In the genomic region with DNA sequence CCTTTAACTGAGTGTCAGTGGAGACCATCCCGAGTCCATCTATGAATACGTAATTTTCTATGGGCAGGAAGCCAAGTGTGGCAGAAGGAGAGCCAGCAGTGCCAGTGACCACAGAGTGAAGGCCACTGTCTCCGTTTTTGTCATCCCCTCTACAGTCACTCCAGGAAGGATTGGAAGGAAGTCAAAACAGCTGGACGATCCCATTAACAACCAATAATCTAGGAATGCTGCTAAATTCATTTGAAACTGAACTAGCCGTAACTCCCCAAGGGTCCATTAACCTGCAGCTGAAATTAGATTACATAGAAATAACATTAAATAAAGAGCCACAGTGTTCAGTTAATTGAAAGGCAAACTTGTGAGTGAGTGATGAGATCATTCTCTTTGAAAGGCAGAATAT, we compare ENCODE assay signal across 21 mouse cellular contexts.
DNase-seq lines count a peak whose midpoint lies in the region; ATAC-seq and TF ChIP-seq lines count a peak whose summit lies in the region.
"Had no signal": no experiment of that assay in that cellular context is flagged by ENCODE, and none has a peak within 500 bp of the region (broad histone marks: within the 10 kb centered on the region; RNA-seq: fewer than 3 reads in every experiment).

No protein-coding gene starts in this region.

- H3K4me3 ChIP-seq in limb, embryonic 13.5 days, result no peak overlapping the region
- no peak overlapping the region for H3K4me3 ChIP-seq in limb, embryonic 10.5 days
- no peak overlapping the region for H3K4me3 ChIP-seq in midbrain, postnatal 0 days (ENCODE audit: low read depth, low read length)
- no peak overlapping the region for H3K4me3 ChIP-seq in midbrain, embryonic 11.5 days (ENCODE audit: low read depth, low read length)
- no peak overlapping the region for H3K4me3 ChIP-seq in hindbrain, postnatal 0 days (ENCODE audit: low read length)
- H3K4me3 ChIP-seq: forebrain, embryonic 10.5 days; heart, embryonic 15.5 days; kidney, embryonic 15.5 days; megakaryocyte, embryonic 14.5 days; neural tube, embryonic 12.5 days had no signal

- 46% methylated on average over 5 of the region's 5 CpGs for WGBS in limb, embryonic 13.5 days
- 86% methylated on average over 5 of the region's 5 CpGs for WGBS in limb, embryonic 10.5 days
- WGBS in midbrain, postnatal 0 days, result 63% methylated on average over 5 of the region's 5 CpGs
- 81% methylated on average over 5 of the region's 5 CpGs for WGBS in midbrain, embryonic 11.5 days
- WGBS in hindbrain, postnatal 0 days, result 19% methylated on average over 5 of the region's 5 CpGs

- no peaks in the 10 kb centered on the region for H3K36me3 ChIP-seq in limb, embryonic 13.5 days
- no peaks in the 10 kb centered on the region for H3K36me3 ChIP-seq in limb, embryonic 10.5 days
- no peaks in the 10 kb centered on the region for H3K36me3 ChIP-seq in midbrain, postnatal 0 days (ENCODE audit: insufficient read depth, low read length)
- no peaks in the 10 kb centered on the region for H3K36me3 ChIP-seq in midbrain, embryonic 11.5 days (ENCODE audit: control insufficient read depth, insufficient read depth, low read length)
- no peaks in the 10 kb centered on the region for H3K36me3 ChIP-seq in hindbrain, postnatal 0 days (ENCODE audit: insufficient read depth, low read length)
- H3K36me3 ChIP-seq: forebrain, embryonic 10.5 days; heart, embryonic 15.5 days; kidney, embryonic 15.5 days; neural tube, embryonic 12.5 days had no signal

- no peak for ATAC-seq in cerebellum, adult (ENCODE audit: insufficient number of reproducible peaks, low FRiP score, low TSS enrichment)
- peak; percentile 51; the same call in 1 of the 2 replicates for ATAC-seq in limb, embryonic 13.5 days (ENCODE audit: low FRiP score, low read depth)
- ATAC-seq in midbrain, postnatal 0 days (ENCODE audit: low FRiP score), result no peak
- ATAC-seq in midbrain, embryonic 11.5 days (ENCODE audit: low FRiP score), result no peak
- ATAC-seq in hindbrain, postnatal 0 days, result peak; percentile 79
- ATAC-seq: forebrain, postnatal 0 days; intestine, postnatal 0 days had no signal

- no peak for TF ChIP-seq CTCF in midbrain, postnatal 0 days (IDR thresholded peaks at IDR 0.05)
- TF ChIP-seq CTCF in hindbrain, postnatal 0 days (IDR thresholded peaks at IDR 0.05; ENCODE audit: low read depth), result no peak

- H3K27ac ChIP-seq in limb, embryonic 13.5 days, result no peak overlapping the region
- H3K27ac ChIP-seq in limb, embryonic 10.5 days, result no peak overlapping the region
- H3K27ac ChIP-seq in midbrain, postnatal 0 days (ENCODE audit: low read depth, low read length), result no peak overlapping the region
- H3K27ac ChIP-seq in midbrain, embryonic 11.5 days (ENCODE audit: low read depth, low read length), result no peak overlapping the region
- no peak overlapping the region for H3K27ac ChIP-seq in hindbrain, postnatal 0 days
- H3K27ac ChIP-seq: forebrain, embryonic 10.5 days; heart, embryonic 15.5 days; kidney, embryonic 15.5 days; neural tube, embryonic 12.5 days had no signal

- H3K27me3 ChIP-seq in limb, embryonic 13.5 days, result no peaks in the 10 kb centered on the region
- H3K27me3 ChIP-seq in limb, embryonic 10.5 days (ENCODE audit: low read depth, poor library complexity, severe bottlenecking), result no peaks in the 10 kb centered on the region
- H3K27me3 ChIP-seq in midbrain, postnatal 0 days (ENCODE audit: insufficient read depth, low read length), result no peaks in the 10 kb centered on the region
- H3K27me3 ChIP-seq in midbrain, embryonic 11.5 days (ENCODE audit: control insufficient read depth, insufficient read depth, low read length), result no peaks in the 10 kb centered on the region
- H3K27me3 ChIP-seq in hindbrain, postnatal 0 days (ENCODE audit: insufficient read depth, low read length), result no peaks in the 10 kb centered on the region
- H3K27me3 ChIP-seq: heart, embryonic 15.5 days; kidney, embryonic 15.5 days; megakaryocyte, embryonic 14.5 days; neural tube, embryonic 12.5 days had no signal

- H3K9ac ChIP-seq in limb, embryonic 13.5 days, result no peak overlapping the region
- no peak overlapping the region for H3K9ac ChIP-seq in midbrain, postnatal 0 days (replicated peaks; ENCODE audit: low read length, poor library complexity, severe bottlenecking)
- no peak overlapping the region for H3K9ac ChIP-seq in midbrain, embryonic 11.5 days (ENCODE audit: low read length)
- H3K9ac ChIP-seq in hindbrain, postnatal 0 days (replicated peaks; ENCODE audit: low read length), result no peak overlapping the region
- H3K9ac ChIP-seq: forebrain, postnatal 0 days; heart, embryonic 15.5 days; kidney, embryonic 15.5 days; neural tube, embryonic 12.5 days had no signal

- H3K4me1 ChIP-seq in limb, embryonic 13.5 days, result peaks cover 6% of the 10 kb centered on the region
- H3K4me1 ChIP-seq in limb, embryonic 10.5 days, result no peaks in the 10 kb centered on the region
- H3K4me1 ChIP-seq in midbrain, postnatal 0 days (ENCODE audit: insufficient read depth, low read length), result no peaks in the 10 kb centered on the region
- H3K4me1 ChIP-seq in midbrain, embryonic 11.5 days (ENCODE audit: control insufficient read depth, insufficient read depth, low read length), result no peaks in the 10 kb centered on the region
- H3K4me1 ChIP-seq in hindbrain, postnatal 0 days (ENCODE audit: insufficient read depth, low read length), result peaks cover 3% of the 10 kb centered on the region; the same call in 1 of the 2 replicates
- H3K4me1 ChIP-seq: forebrain, embryonic 10.5 days; kidney, embryonic 15.5 days; megakaryocyte, embryonic 14.5 days; neural tube, embryonic 12.5 days had no signal

- no peaks in the 10 kb centered on the region for H3K9me3 ChIP-seq in limb, embryonic 13.5 days
- no peaks in the 10 kb centered on the region for H3K9me3 ChIP-seq in limb, embryonic 10.5 days (replicated peaks)
- H3K9me3 ChIP-seq in midbrain, postnatal 0 days (ENCODE audit: low read length), result no peaks in the 10 kb centered on the region
- H3K9me3 ChIP-seq in midbrain, embryonic 11.5 days (ENCODE audit: control insufficient read depth, low read length), result no peaks in the 10 kb centered on the region
- H3K9me3 ChIP-seq in hindbrain, postnatal 0 days (ENCODE audit: low read length), result no peaks in the 10 kb centered on the region
- H3K9me3 ChIP-seq: forebrain, embryonic 10.5 days; heart, embryonic 15.5 days; kidney, embryonic 15.5 days; neural tube, embryonic 12.5 days had no signal

- no peak overlapping the region for H3K4me2 ChIP-seq in limb, embryonic 13.5 days (replicated peaks)
- no peak overlapping the region for H3K4me2 ChIP-seq in midbrain, postnatal 0 days (ENCODE audit: low read depth, low read length, poor library complexity, severe bottlenecking)
- no peak overlapping the region for H3K4me2 ChIP-seq in midbrain, embryonic 11.5 days
- no peak overlapping the region for H3K4me2 ChIP-seq in hindbrain, postnatal 0 days (ENCODE audit: low read depth, low read length)
- H3K4me2 ChIP-seq: heart, embryonic 15.5 days; kidney, embryonic 15.5 days; neural tube, embryonic 12.5 days had no signal

- DNase-seq in cerebellum, postnatal 10 days, result peak; percentile 74 to 82
- DNase-seq in limb, embryonic 10.5 days (ENCODE audit: low spot score), result no peak
- DNase-seq in midbrain, postnatal 0 days (ENCODE audit: low spot score), result peak; percentile 72
- no peak for DNase-seq in midbrain, embryonic 11.5 days (ENCODE audit: low spot score, missing footprints)
- peak; percentile 70 for DNase-seq in hindbrain, postnatal 0 days (ENCODE audit: low spot score)
- DNase-seq in urinary bladder, postnatal 25 days (ENCODE audit: low spot score), result no peak
- DNase-seq: B cell, adult 2 months; cerebellum, adult 9-11 months; embryo, embryonic 11 days; forebrain, postnatal 0 days; gastrocnemius, postnatal 36 days; liver; thymus, postnatal 14 days had no signal

Comparison
In these comparisons a context has a peak if more than half of its experiments do, and no peak if none do; other contexts are left out.
1. DNase-seq: peak in cerebellum, postnatal 10 days (2 of 2), midbrain, postnatal 0 days (single experiment) and hindbrain, postnatal 0 days (single experiment); none in limb, embryonic 10.5 days (single experiment), midbrain, embryonic 11.5 days (single experiment) and urinary bladder, postnatal 25 days (single experiment).
2. ATAC-seq: peak in limb, embryonic 13.5 days (single experiment) and hindbrain, postnatal 0 days (single experiment); none in cerebellum, adult (single experiment), midbrain, postnatal 0 days (single experiment) and midbrain, embryonic 11.5 days (single experiment).